Mouse (Mus musculus) MN1 (cell line): ENCODE measurements around the gene Mrpl48.

Experiments
- DNase-seq: peaks from one replicate; pipeline ENCODE4 v3.0.0-alpha.2; 2016; ENCODE audit warnings: low spot score

Gene Mrpl48

DNA sequence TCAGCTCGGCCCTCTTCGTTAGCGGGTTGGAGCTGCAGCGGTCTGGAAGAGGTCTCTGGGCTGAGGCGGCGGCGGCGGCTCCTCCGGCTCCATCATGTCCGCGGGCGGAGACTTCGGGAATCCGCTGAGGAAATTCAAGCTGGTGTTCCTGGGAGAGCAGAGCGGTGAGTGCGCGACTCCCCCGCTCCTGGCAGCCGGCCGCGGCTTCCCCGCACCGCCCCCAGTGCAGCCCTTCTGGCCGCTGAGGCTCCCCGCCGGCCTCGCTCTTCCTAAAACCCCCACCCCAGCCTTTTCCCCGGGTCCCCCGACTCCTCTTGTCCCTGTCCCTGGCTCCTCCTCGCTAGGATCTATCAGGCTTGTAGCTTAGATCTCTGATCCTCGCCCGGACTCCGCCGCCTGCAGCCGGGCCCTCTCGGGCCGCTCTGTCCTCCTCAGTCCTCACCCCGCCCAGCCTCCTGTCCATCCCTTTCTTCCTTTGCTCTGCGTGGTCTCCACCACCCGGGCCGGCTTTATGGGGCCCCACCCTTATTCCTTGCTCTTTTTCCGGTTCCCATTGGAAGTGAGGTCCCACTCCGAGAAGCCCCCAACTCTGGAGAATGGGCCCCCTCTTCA, at the start of gene Mrpl48:
Gene Mrpl48 (minus strand): TSS at position 172 of the 612 bp plus-strand sequence.
- DNase-seq = peak; percentile 60

DNA sequence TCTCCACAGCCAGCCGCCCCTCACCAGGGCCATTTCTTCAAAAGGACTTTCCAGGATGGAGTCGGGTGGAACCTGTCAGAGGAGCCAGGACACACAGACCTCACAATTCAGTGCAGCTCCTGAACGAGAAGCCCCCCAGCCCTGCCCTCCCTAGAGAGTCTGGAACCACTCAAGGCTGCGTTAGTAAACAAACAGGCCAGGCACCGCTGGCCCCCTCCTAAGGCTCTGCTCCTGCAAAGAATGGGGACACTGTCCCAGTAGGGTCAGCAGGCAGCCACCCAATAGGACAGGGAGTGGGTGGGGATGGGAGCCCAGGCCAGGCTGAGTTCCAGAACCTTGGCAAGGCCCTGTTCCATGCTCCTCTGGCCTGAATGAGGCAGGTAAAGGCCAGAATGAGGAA, 48.6 kb upstream of the Mrpl48 start:
- DNase-seq = no peak

DNA sequence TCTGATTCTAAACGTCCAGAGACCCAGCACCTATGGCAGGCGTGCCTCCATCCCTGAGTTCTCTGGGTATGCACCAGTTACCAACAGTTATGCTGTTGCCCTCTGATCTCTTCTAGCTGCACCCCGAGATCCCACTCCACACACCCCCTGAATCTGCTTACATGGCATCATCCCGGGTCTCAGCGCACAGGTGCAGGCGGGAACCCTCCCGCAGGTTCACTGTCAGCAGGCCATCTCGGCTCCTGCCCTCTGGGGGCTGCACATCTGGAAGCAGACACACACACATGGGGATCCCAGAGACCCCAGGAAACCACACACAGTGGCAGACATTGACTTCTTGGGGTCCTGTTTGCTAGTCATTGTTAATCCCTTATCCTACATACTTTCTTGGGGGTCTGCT, 46.3 kb upstream of the Mrpl48 start:
- DNase-seq = no peak

DNA sequence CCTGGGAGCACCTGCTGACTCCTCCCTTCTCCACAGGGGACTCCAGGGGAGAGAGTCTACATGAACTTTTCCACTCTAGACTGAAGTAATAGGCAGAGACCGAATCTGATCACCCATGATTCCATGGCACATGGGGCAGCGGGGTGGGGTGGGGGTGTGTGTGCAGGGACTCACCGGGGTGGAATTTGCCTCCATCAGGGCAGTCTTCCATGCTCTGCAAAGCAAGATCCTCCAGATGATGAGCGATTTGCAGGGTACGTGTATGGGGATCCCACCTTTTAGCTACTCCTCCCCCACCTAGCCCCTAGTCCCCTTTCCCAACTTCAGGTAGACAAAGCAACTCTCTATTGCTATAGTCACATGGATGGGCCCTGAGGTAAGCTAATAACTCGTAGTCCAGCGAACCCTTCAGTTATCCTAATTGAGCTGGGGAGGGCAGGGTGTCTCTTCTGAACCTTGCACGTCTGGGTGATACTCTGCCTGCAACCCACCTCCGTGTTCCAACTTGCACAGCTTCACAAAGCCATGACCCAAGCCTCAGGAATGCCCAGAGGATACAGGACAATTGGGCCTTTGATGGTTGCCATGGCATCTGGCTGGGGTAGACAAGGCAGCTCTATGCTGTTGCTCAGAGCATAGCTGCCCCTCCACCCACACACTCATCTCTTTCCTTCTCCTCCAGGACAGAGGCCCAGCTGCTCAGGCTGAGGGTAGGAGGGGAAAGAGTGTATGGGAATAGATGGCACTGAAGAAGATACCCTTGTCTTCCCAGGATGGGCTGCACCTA, 45.6 kb upstream of the Mrpl48 start:
- no peak for DNase-seq

DNA sequence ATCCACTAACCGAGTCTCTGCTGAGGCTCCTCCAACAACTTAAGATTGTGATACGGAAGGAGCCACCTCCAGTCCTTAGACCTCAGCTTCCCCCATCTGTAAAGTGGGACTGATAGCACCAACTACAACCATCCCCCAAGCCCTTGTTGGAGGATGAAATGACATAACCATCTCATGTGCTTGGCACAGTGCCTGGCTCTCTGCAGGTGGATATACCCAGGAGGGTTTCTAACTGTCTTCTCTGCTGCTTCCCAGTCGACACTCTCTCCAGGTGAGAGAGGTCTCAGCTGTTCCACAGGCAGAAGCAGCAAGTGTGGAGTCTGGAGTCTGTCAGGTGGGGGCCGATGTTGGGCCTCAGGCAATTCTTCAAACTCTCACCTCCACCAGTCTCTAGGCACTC, 42.9 kb upstream of the Mrpl48 start:
- no peak for DNase-seq

DNA sequence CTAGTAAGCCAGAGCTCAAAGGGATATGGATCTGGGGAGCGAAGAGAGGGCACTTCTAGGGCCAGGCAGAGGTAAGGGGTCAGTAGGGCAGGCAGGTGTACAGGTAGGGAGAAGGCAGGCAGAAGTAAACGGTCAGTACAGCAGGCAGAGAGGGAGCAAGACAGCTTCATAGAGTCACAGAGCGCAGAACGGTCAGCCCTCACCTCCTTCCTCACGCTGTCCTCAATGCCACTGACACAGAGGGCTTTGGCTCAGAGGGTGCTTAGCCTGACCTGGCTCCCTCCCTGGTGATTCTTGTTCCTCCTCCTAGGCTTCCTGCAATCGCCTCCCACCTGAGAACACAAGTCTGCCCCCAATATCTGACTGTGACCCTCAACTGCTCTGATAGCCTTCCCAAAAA, 42.3 kb upstream of the Mrpl48 start:
- DNase-seq = no peak

DNA sequence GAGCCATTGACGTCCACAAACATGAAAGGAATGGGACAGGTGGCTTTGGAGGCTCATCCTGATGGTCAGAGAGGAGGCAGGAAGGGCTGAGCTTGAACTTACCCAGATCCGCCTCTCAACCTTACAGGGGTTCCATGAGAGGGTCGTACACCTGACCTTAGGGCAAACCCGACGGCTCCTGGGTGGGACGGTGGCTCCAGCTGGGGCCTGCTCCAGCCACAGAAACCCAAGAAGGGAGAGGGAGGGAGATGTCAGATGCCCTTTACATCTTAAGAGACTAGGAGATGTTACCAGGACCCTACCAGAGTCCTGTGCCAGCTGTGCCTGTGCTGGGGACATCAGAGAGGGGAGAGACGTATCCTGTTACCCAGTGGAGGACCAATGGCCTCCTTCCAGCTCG, 41.7 kb upstream of the Mrpl48 start:
- no peak for DNase-seq

DNA sequence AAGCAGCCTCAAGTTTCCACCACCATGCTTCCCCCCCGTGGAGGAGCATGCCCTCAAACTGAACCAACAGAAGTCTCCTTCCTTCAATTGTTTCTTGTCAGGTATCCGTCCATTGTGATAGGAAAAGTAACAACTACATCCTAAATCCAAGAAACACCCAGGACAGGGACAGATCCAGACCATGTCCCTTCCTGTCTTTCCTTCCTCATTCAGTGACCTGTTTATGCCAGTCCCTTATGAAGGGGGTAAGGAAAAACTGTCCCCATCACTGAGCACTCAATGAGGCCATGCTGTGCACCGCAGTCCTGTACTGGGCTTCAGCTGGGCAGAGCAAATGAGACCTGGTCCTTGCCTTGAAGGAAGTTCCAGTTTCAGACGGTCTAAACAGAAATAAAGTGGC, 41.0 kb upstream of the Mrpl48 start:
- no peak for DNase-seq

DNA sequence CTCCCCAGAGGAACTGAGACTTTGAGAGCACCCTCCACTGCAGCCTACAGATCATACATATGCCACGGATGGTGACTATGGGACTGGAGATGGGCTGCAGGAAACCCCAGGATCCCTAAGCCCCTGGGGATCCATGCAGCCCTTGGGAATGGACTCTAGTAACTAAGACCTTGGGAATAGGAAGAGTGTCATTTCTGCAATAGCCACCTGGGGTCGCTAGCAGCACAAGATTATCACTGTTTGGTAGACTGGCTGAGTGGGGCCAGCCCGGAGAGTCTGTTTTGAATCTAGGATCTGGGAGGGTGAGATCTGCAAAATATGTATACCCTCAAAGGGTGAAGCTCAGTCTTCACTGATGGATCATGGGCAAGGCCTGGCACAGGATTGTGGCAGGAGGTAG, 37.0 kb upstream of the Mrpl48 start:
- peak; percentile 77 for DNase-seq

DNA sequence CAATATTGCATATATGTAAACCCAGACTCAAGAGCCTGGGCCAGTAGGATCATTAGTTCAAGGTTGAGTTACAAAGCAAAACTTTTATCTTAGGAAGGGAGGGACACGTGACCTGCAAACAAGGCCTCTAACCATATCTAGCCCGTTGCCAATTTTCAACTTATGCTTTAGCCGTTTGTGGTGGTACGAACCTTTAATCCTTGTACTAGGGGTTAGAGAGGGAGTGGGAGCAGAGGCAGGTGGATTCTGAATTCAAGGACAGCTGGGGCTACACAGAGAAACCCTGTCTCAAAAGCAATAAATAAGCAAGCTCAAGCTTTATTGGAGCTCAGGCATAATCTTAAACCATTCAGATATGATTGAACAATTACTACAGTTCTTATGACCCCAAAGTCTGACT, 34.3 kb upstream of the Mrpl48 start:
- no peak for DNase-seq

DNA sequence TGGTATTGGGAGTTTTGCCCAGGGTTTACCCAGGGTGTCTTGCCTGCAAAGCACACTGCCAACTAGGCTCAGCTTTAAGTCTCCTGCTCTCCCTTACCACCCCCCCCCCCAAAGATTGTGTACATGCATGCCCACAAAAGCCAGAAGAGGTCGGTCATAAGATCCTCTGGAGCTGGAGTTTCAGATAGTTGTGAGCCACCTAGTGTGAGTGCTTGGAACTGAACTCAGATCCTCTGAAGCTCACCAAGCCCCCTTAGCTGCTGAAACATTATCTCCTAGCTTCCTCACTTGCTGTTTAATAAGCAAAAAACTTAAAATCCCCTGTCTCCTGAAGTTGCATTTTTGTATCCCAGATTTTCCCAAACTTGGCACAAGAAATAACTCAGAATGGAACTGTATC, 29.6 kb upstream of the Mrpl48 start:
- peak; percentile 53 for DNase-seq

DNA sequence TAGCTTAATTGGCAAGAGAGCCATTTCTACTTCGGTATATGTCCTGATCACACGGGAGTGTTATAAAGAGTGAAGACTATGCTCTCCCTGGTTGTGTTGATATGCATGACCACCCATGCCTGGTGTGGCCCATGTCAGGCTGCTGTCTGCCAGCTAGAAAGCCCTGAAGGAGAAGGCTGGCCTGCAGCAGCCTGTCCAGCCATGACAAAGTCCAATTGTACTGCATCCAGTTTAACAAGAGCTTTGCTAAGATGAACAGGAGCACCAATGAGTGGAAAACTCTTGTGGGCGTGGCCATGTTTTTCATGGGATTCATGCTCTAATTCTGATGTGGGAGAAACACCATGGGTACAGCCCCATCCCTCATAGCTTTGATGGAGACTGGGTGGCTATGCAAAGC, 16.4 kb upstream of the Mrpl48 start:
- DNase-seq = peak; percentile 48

DNA sequence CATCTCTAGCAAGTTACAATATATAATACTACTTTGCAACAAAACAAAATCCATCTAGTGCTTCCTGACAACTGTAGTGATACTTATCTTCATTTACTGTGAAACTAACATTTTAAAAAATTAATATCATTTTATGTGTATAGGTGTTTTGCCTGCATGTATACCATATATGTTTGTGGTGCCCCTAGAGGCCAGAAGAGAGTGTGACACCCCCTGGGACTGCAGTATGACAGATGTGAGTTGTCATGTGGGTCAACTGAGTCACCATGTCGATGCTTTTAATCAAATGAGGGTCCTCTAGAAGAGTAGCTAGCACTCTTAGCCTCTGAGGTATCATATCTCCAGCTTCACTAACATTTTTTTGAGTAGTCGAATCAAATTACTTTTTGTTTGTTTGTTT, 14.2 kb upstream of the Mrpl48 start:
- DNase-seq = no peak

DNA sequence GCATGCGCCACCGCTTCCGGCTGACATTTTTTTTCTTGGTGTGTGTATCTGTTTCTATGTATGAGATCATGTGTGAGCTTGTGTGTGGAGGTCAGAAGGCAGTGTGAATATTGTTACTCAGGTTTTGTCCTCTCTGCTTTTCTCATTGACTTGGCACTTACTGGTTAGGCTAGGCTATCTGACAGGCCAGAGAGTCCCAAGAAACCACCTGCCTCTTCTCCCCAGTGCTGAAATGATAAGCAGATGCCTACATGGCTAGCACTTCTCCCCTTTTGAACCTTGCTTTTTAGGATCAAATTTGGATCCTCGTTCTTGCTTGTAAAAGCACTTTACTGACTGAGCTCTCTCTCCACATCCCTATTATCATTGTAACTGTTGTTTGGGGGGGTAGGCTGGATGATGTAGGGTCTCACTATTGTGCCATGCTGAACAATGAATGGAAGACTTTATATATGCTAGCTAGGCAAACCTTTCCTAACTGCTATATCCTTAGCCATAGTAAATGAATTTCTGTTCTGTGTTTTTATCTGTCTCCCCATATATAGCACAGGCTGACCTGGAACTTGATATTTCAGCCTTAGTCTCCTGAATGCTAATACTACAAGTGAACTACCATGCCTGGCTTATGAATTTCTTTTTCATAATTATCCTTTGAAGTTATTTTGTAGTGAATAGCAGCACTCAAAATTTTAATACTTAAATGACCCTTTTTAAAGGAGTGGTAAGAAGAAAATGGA, 8.2 kb upstream of the Mrpl48 start:
- no peak for DNase-seq

DNA sequence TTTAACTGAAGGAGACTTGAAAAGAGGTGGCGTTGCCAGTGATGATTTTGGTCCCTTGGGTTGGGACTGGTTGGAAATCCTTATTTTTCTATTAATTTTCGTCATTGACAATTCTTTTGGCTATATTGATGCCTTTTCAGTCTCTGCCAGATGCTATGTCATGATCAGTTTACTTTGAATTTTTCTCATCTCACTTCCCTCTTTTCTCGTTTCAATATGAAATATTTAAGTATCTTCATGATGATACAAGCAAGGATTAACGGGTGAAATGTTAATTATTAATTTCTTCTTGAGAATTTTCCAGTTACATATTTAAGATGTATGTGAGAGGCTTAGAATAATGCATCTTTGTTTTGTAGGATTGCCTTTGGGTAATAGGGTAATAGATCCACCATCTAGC, 809 bp upstream of the Mrpl48 start:
- DNase-seq = no peak

DNA sequence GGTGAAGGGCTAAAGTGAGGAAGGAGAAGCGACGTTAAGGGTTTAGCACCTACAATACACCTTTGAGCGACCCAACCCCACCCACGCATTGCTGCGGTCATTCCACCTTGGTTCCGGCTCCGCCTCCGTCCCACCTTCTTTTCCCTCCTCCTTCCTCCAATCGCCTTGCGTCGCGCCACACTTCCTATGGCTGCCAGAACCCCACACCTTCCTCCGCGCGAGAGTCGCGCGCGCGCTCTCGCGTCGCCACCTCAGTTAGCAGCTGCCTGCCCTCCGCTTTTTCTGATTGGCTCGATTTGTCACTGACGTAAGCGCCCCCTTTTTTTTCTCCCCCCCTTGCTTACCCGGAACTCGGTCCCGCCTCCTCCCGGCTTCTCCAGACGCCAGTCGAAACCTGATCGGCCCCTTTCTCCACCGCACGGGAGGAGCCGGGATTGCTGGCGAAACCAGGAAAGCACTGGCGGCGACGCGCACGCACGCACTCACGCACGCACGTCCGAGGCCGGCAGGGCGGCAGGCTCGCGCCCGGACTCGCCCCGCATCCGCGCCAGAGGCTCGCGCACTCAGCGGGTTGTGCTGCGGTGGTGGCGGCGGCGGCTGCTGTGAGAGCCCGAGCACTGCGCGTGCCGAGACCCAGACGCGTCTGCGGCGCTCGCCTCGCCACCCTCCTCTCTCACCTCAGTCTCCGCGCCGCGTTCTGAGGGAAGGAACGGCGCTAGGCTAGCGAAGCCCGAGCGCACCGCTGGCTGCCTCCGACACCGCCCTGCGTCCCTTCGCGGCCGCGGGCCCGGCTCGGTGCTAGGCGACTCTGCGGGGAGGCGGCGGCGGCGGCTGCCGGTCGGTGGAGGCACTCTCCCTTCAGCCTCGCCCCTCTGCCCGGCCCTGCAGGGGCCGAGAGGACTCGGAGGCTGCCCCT, 629 bp downstream of the Mrpl48 start, which contains the start of gene Rab6a:
Gene Rab6a (plus strand): TSS at position 197 of the 916 bp plus-strand sequence.
- peak; percentile 98 for DNase-seq

DNA sequence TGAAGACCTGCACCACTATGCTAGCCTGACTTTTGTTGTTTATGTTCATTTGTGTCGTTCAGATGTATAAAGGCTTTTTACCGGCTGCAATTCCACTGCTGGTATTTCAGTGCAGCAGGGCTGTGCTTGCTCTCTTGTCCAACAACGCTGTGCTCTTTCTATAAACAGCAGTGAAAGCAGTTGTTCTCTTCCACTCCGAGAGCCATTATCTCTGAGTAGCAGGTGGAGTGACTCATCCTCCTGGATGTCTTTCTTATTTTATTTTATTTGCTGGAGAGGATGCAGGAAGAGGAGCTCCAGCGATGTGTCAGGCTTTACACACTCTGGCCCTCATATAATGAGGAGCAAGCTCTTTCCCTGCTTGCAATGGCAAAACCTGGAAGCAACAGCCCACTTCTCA, 7.9 kb downstream of the Mrpl48 start:
- DNase-seq = peak; percentile 41

DNA sequence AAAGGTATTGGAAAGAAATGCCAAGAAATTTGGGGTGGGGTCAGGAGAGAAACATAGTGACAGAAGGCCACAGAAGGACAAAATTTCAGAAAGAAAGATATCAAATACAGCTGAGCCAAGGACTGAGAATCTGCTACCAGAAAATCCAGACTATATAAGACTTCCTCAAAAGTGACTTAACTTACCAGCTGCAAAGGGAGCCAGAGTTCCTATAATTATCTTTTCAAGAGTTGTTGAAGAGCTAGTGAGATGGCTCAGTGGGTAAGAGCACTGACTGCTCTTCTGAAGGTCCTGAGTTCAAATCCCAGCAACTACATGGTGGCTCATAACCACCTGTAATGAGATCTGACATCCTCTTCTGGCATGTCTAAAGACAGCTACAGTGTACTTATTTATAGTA, 14.8 kb downstream of the Mrpl48 start:
- no peak for DNase-seq

DNA sequence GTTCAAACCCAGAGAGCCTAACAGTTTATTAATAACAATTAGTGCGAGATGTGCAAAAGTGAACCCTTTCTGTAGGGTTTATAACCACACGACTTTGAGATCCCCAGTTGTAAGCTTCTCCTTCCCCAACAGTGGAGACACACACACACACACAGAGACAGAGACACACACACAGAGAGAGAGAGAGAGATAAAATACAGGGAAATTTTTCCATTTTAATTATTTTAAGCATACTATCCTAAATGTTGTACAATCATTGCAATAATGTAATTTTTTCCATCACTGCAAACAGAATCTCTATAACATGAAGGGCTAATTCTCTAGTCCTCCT, 16.6 kb downstream of the Mrpl48 start:
- no peak for DNase-seq

DNA sequence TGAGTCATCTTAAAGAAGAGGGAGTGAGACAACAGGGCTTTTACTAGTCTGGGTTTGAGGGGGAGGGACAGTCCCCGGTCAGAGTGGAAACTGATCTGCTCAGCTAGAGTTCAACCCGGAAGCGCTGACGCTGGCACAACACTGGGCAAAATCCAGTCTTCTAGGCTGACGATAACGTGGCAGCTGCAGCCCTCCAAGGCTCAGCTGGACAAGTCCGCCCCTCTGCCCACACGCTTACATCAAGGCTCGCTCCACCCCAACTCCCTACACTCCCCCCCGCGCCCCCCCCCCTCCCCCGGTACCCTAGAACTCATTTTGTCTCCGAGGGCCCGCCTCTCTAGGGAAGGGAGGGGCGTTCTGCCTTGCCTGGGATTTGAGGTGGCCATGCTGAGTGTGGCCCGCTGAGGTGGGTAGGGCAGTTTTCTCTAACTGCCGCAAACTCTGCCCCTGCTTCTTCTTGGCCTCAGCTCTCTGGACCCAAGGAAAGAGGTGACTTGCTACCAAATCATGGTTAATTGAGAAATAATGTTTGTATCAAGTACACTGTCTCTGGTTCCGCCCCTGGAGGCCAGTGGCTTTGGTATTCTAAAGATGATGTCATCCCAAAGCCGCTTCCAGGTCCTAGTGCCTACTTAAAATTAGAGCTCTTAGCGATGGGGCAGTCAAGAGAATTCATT, 17.1 kb downstream of the Mrpl48 start:
- DNase-seq = peak; percentile 92

DNA sequence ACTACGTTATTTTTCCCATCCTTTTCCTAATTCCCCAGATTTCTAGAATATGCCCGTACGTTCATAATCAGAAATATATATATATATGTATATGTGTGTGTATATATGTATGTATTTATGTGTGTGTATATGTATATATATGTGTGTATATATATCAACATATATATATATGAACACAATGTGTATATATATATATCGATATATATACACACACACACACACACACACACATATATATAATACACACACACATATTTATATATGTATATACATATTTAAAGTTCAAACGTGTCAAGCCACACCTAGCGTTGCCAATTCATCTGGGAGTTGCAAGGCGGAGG, 17.6 kb downstream of the Mrpl48 start:
- no peak for DNase-seq

DNA sequence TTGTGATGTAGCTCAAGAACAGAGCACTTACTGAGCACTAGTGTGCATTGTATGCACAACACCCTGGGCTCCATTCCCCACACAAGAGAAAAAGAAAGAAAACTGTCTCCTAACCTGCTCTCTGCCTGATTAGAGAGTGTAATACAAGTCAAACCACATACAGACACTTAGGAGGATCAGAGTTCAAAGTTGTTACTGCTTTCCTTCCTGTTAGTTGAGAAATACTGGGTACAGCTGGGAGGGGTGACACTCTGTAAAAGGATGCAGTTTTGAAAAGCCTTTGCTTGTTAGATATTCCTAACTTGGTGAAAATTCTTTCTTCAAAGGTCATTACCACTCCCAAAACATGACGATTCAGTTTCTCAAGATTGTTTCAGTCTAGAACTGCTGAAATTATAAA, 18.3 kb downstream of the Mrpl48 start:
- no peak for DNase-seq
